Mouse (Mus musculus): Measurements from ENCODE around the gene Ccnc. TPM values are rescaled to one million over a fixed set of nuclear protein-coding genes. Genes with fewer than 3 reads are reported as not detected.

Ccnc gene
- polyA plus RNA-seq, 1 experiment from 2014 or later: 49.3 TPM

DNA sequence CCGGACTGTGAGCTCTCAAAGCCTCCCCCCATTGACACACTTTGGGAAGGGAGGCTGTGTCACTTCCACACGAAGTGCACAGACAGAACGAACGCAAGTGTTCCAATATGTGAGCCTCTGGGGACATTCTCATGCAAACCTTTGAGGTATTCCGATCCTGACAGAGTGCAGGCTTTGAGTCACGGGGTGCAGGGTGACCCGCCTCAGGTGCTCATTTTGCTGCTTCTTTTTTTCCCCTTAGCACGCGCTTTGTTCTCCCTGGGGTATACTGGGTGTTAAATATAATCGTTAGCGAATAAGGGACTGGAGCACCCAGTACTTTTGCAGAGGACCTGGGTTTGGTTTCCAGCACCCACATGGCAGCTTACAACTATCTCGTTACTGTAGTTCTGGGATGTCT is 58.8 kb downstream of the Ccnc start:
- Histone ChIP-seq H3K36me3 (ENCODE audit: control insufficient read depth, insufficient read depth, low read length) (peaks cover 30% of the 10 kb centered on the region), H3K9me3 (ENCODE audit: control insufficient read depth, low read length) (no peaks in the 10 kb centered on the region), H3K27ac (ENCODE audit: low read length) (no peak overlapping the region), H3K27me3 (ENCODE audit: control insufficient read depth, insufficient read depth, low read depth, low read length) (no peaks in the 10 kb centered on the region), H3K4me3 (ENCODE audit: low read length) (no peak overlapping the region), H3K4me1 (replicated peaks; ENCODE audit: control insufficient read depth, insufficient read depth, low read length) (no peaks in the 10 kb centered on the region), H3K9ac (ENCODE audit: low read length) (no peak overlapping the region), H3K4me2 (ENCODE audit: low read depth, low read length) (no peak overlapping the region)
- no peak for ATAC-seq (ENCODE audit: low read depth)
- 94% methylated on average over 12 of the region's 12 CpGs for WGBS

DNA sequence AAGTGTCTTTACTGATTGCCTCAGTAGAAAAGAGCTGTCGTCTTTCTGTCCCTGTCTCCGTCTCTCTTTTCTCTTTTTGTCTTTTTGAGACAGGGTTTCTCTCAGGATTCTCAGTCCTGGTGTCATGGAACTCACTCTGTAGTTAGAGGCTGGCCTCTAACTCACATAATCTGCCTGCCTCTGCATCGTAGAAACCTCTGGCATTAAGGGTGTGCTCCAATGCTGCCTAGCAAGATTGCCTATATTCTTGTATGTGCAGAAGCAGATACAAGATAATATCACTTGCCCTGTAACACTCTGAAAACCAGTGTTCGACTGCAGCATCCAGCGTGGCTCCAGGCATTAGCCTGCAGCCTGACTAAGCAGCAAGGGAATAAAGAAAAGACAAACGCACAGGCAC is 61.4 kb downstream of the Ccnc start:
- H3K4me3 ChIP-seq (ENCODE audit: low read length): no peak overlapping the region
- no peaks in the 10 kb centered on the region for H3K4me1 ChIP-seq (replicated peaks; ENCODE audit: control insufficient read depth, insufficient read depth, low read length)
- H3K9ac ChIP-seq (ENCODE audit: low read length): no peak overlapping the region
- peaks cover 20% of the 10 kb centered on the region for H3K36me3 ChIP-seq (ENCODE audit: control insufficient read depth, insufficient read depth, low read length)
- no peak overlapping the region for H3K4me2 ChIP-seq (ENCODE audit: low read depth, low read length)
- WGBS: 92% methylated on average over 6 of the region's 6 CpGs
- no peaks in the 10 kb centered on the region for H3K9me3 ChIP-seq (ENCODE audit: control insufficient read depth, low read length)
- no peaks in the 10 kb centered on the region for H3K27me3 ChIP-seq (ENCODE audit: control insufficient read depth, insufficient read depth, low read depth, low read length)
- no peak overlapping the region for H3K27ac ChIP-seq (ENCODE audit: low read length)
- no peak for ATAC-seq (ENCODE audit: low read depth)

DNA sequence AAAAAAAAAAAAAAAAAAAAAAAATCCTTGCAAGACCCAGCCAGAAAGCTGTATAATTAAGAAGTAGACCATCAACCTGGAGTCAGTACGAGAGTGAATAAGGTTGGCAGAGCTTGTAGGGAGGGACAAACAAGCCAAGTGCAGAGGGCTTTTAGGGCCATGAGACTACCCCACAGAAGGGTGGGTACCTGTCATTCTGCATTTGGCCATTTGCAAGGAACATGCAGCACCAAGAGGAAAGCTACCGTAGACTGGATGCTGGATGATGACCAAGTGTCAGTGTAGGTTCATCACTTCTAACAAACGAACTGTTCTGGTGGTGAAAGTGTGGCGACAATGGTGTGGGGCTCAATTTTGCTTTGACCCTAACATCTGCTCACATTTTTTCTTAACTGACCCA is 62.3 kb downstream of the Ccnc start:
- WGBS: 78% methylated on average over 4 of the region's 4 CpGs
- Histone ChIP-seq H3K4me3 (ENCODE audit: low read length) (no peak overlapping the region), H3K4me2 (ENCODE audit: low read depth, low read length) (no peak overlapping the region), H3K9ac (ENCODE audit: low read length) (no peak overlapping the region), H3K27me3 (ENCODE audit: control insufficient read depth, insufficient read depth, low read depth, low read length) (no peaks in the 10 kb centered on the region), H3K36me3 (ENCODE audit: control insufficient read depth, insufficient read depth, low read length) (peaks cover 15% of the 10 kb centered on the region), H3K27ac (ENCODE audit: low read length) (no peak overlapping the region), H3K9me3 (ENCODE audit: control insufficient read depth, low read length) (no peaks in the 10 kb centered on the region), H3K4me1 (replicated peaks; ENCODE audit: control insufficient read depth, insufficient read depth, low read length) (no peaks in the 10 kb centered on the region)
- ATAC-seq (ENCODE audit: low read depth): no peak

DNA sequence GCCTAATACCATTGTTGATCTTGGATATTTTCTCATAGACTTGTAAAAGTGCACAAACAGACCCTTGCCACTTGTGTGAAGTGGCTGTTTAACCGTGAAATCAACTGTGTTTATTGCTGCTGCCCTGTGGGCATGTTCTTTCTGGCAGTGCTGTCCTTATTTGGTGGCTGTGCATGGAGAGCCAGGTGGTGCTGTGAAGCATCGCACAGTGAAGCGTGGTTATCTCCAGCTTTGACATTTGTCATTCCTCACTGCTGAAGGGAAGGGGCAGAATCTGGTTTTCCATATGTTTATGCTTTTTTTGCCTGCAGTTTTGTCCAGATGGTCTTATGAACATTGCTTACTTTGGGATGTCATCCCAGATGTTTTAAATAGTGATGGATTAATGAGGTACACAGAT is 66.1 kb downstream of the Ccnc start:
- Histone ChIP-seq H3K9me3 (ENCODE audit: control insufficient read depth, low read length) (no peaks in the 10 kb centered on the region), H3K4me1 (replicated peaks; ENCODE audit: control insufficient read depth, insufficient read depth, low read length) (no peaks in the 10 kb centered on the region), H3K4me3 (ENCODE audit: low read length) (no peak overlapping the region), H3K36me3 (ENCODE audit: control insufficient read depth, insufficient read depth, low read length) (peaks cover 7% of the 10 kb centered on the region), H3K27me3 (ENCODE audit: control insufficient read depth, insufficient read depth, low read depth, low read length) (no peaks in the 10 kb centered on the region), H3K4me2 (ENCODE audit: low read depth, low read length) (no peak overlapping the region), H3K27ac (ENCODE audit: low read length) (no peak overlapping the region), H3K9ac (ENCODE audit: low read length) (no peak overlapping the region)
- 42% methylated on average over 3 of the region's 3 CpGs for WGBS
- ATAC-seq (ENCODE audit: low read depth): no peak

DNA sequence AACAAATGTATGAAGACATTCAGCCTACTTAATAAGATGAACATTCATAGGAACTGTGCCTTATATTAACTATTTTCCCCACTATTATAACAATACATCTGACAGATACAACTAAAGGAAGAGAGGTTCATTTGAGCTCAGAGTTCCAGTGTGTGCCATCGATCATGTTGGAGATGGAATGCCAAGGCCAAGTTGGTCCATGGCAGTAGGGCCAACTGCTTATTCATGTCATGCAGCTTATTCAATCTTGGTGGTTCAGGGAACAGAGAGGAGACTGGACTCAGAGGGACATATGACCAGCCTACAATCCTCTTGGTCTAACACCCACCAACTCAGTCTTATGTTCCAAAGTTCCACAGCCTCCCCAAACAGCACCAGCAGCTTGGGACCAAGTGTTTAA is 73.5 kb downstream of the Ccnc start:
- no peak overlapping the region for H3K4me2 ChIP-seq (ENCODE audit: low read depth, low read length)
- no peaks in the 10 kb centered on the region for H3K4me1 ChIP-seq (replicated peaks; ENCODE audit: control insufficient read depth, insufficient read depth, low read length)
- H3K4me3 ChIP-seq (ENCODE audit: low read length): no peak overlapping the region
- WGBS: 94% methylated on average over 1 of the region's 1 CpGs
- H3K27me3 ChIP-seq (ENCODE audit: control insufficient read depth, insufficient read depth, low read depth, low read length): no peaks in the 10 kb centered on the region
- peaks cover 18% of the 10 kb centered on the region for H3K36me3 ChIP-seq (ENCODE audit: control insufficient read depth, insufficient read depth, low read length)
- H3K27ac ChIP-seq (ENCODE audit: low read length): no peak overlapping the region
- H3K9ac ChIP-seq (ENCODE audit: low read length): no peak overlapping the region
- H3K9me3 ChIP-seq (ENCODE audit: control insufficient read depth, low read length): no peaks in the 10 kb centered on the region
- no peak for ATAC-seq (ENCODE audit: low read depth)

DNA sequence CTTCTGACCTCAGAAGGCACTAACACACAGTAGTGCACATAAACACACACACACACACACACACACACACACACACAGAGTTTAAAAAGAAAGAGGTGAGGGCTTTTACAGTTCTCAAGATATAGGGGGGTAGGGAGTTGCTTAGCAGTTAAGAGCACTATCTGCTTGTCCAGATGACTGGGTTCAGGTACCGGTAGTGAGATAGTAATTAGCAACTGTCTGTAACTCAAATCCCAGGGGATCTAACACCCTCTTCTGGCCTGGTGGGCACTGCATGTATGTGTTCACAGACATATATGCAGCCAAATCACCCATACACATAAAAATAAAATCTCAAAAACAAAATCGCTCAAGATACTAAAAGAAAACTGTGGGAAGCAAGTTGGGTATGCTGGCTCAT is 74.1 kb downstream of the Ccnc start:
- no peaks in the 10 kb centered on the region for H3K4me1 ChIP-seq (replicated peaks; ENCODE audit: control insufficient read depth, insufficient read depth, low read length)
- H3K36me3 ChIP-seq (ENCODE audit: control insufficient read depth, insufficient read depth, low read length): peaks cover 20% of the 10 kb centered on the region
- no peak overlapping the region for H3K27ac ChIP-seq (ENCODE audit: low read length)
- H3K4me2 ChIP-seq (ENCODE audit: low read depth, low read length): no peak overlapping the region
- 90% methylated on average over 2 of the region's 2 CpGs for WGBS
- H3K9me3 ChIP-seq (ENCODE audit: control insufficient read depth, low read length): no peaks in the 10 kb centered on the region
- H3K27me3 ChIP-seq (ENCODE audit: control insufficient read depth, insufficient read depth, low read depth, low read length): no peaks in the 10 kb centered on the region
- H3K4me3 ChIP-seq (ENCODE audit: low read length): no peak overlapping the region
- H3K9ac ChIP-seq (ENCODE audit: low read length): no peak overlapping the region
- no peak for ATAC-seq (ENCODE audit: low read depth)

DNA sequence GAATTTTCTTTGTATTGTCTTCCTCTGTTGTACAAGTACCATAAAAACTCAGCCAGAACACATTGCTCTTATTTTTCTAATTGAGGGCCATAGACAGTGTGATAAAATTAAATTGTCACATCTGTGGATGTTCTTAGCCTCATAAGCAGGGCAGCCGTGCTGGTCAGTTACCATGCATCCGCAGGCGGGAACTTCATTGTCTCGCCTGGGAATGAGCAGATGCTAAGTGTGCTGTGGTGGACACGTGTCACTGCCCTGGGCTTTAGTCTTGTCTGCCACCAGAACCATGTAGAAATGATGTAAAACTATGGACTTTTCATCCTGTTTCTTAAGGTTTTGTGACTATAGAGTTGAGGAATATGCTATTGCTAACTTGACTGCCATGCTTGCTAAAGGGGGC is 79.7 kb downstream of the Ccnc start:
- H3K36me3 ChIP-seq (ENCODE audit: control insufficient read depth, insufficient read depth, low read length): peaks cover 21% of the 10 kb centered on the region
- no peak for ATAC-seq (ENCODE audit: low read depth)
- H3K4me2 ChIP-seq (ENCODE audit: low read depth, low read length): no peak overlapping the region
- no peak overlapping the region for H3K27ac ChIP-seq (ENCODE audit: low read length)
- H3K27me3 ChIP-seq (ENCODE audit: control insufficient read depth, insufficient read depth, low read depth, low read length): no peaks in the 10 kb centered on the region
- 74% methylated on average over 5 of the region's 5 CpGs for WGBS
- H3K9me3 ChIP-seq (ENCODE audit: control insufficient read depth, low read length): no peaks in the 10 kb centered on the region
- H3K4me1 ChIP-seq (replicated peaks; ENCODE audit: control insufficient read depth, insufficient read depth, low read length): no peaks in the 10 kb centered on the region
- no peak overlapping the region for H3K4me3 ChIP-seq (ENCODE audit: low read length)
- H3K9ac ChIP-seq (ENCODE audit: low read length): no peak overlapping the region

Other genes starting within 250 kb of the Ccnc start
- not detected in 2 replicates for gene Prdm13, start 41.7 kb upstream of the Ccnc start, polyA plus RNA-seq (2015; fragmentation: Nextera tagmentation; extraction: Ambion mirVana)
- 9.5 and 10.5 TPM in 2 replicates for gene Usp45, start 39.5 kb downstream of the Ccnc start, polyA plus RNA-seq (2015; fragmentation: Nextera tagmentation; extraction: Ambion mirVana)
- 8.0 and 8.4 TPM in 2 replicates for gene Tstd3, start 39.5 kb downstream of the Ccnc start, polyA plus RNA-seq (2015; fragmentation: Nextera tagmentation; extraction: Ambion mirVana)
- 133 and 150 TPM in 2 replicates for gene Pnisr, start 119.9 kb downstream of the Ccnc start, polyA plus RNA-seq (2015; fragmentation: Nextera tagmentation; extraction: Ambion mirVana)
- 14.2 and 15.2 TPM in 2 replicates for gene Coq3, start 152.0 kb downstream of the Ccnc start, polyA plus RNA-seq (2015; fragmentation: Nextera tagmentation; extraction: Ambion mirVana)
- 2.4 and 2.6 TPM in 2 replicates for gene Faxc, start 203.6 kb downstream of the Ccnc start, polyA plus RNA-seq (2015; fragmentation: Nextera tagmentation; extraction: Ambion mirVana)